Mouse (Mus musculus) spleen, postnatal 4 days (tissue): Measurements from ENCODE around the gene Speer4d.
"Not testable (repeated sequence)": the region's sequence is repeated elsewhere in the genome, so short reads cannot be mapped to it uniquely, and the experiment has no call there.

Experiments used
- DNase-seq, 2 experiments: peaks; one replicate each; pipeline ENCODE4 v3.0.0; 2022; ENCODE audit warnings: low spot score in 2 of 2

Speer4d gene

DNA sequence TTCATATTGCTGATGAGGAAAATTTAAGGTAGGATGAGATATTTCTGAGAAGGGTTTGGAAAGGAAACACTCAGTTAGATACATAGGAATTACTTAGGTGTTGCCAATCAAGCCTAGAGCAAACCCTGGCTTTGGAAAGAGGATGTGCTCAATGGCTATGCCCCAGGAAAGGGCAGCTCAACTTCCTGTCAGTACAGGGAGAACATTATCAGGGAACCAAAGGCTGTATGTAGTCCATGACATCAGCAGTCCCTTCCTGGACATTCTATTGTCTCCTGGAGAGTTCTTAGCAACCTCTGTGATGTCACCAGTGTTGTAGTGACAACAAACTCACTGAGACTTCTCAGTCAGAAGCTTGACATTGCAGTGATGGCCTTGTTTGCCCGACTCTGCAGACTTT is at the start of gene Speer4d:
Gene Speer4d (plus strand): TSS at position 301 of the 400 bp plus-strand sequence.
- DNase-seq: not testable (repeated sequence)

DNA sequence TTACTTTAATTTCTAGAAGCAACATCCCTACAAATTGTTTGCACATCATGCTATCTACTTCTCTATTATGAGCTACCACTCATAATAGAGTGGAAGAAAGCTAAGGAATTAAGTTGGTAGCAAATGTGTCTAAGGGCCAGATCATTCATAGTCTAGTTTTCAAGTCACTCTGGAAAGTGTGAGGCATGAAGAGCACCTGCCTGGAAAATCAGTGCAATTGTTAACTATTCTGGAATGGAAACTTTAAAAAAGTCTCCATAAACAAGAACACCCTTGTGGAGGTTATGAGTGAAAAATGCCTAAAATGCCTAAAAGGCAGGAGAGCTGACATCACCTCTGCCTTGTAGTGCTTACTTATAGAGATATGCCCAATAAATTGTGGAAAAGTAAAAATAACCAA is 45.1 kb upstream of the Speer4d start:
- DNase-seq: not testable (repeated sequence)

DNA sequence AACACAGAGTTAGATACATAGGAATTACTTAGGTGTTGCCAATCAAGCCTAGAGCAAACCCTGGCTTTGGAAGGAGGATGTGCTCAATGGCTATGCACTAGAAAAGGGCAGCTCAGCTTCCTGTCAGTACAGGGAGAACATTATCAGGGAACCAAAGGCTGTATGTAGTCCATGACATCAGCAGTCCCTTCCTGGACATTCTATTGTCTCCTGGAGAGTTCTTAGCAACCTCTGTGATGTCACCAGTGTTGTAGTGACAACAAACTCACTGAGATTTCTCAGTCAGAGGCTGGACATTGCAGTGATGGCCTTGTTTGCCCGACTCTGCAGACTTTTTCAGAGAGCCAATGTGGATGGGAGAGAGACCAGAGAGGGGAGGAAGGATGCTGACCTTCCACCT is 41.8 kb upstream of the Speer4d start, which contains the start of gene Gm21083:
Gene Gm21083 (plus strand): TSS at position 301 of the 400 bp plus-strand sequence.
- not testable (repeated sequence) for DNase-seq

DNA sequence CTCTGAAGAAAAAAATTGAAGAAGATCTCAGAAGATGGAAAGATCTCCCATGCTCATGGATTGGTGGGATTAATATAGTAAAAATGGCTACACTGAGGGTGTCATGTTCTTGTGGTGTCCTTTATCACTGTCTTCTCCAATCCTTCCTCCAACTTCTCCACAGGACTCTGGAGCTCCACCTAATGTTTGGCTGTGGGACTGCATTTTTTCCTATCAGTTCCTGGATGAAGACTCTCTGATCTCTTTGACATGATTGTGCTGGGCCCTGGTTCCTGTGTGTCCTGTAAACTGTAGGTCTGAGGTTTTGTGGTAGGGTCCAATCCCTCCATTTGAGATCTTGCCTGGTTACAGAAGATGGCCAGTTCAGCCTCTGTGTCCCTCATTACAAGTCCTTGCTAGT is 32.5 kb upstream of the Speer4d start:
- DNase-seq: not testable (repeated sequence)

DNA sequence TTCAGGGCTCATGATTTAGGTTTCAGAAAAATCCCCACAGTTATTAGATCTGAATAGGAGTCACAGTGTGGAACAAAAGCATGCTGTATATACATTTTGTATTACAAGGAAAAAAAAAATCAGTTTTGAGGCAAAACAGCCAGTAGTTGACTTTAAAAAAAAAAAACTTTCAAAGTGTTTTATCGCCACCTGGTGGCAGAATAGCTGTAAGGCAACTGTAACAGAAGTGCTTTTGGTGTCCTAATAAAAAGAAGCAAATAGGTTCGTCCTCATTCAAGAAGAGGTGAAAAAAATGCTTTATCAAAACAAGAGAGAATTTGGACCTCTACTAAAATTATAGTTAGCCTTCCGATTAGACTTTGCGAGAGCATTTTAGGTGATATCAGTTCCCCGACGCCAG is 30.6 kb upstream of the Speer4d start:
- DNase-seq: not testable (repeated sequence)

DNA sequence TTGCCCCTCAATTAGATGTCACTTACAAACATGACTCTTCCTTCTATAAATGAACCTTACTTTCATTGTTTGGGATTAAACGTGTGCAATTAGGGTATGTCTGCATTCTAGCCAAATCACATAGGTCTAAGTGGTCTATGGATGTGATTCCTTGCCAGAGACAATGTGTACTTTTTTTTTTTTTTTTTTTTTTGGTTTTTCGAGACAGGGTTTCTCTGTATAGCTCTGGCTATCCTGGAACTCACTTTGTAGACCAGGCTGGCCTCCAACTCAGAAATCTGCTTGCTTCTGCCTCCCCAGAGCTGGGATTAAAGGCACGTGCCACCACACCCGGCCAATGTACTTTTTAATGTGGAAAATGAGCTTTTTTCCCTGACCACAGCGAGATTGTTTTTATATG is 28.2 kb upstream of the Speer4d start:
- not testable (repeated sequence) for DNase-seq

DNA sequence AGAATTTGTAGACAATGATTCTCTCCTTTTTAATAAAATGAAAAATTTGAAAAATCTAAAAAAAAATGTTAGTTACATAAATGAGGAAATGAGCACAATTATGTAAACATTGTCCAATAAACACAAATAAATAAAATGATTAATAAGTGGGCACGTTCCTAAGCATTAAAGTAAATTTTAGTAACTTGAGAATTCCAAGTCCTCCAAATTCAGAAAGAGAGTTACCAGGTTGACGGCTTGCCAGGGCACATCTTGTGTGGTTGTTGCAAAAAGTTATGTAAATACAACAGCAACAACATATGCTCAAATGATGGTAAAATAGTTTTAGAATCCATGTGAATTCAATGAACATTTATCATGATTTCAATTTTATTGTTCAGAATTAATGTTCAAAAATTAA is 27.3 kb upstream of the Speer4d start:
- DNase-seq: not testable (repeated sequence)

DNA sequence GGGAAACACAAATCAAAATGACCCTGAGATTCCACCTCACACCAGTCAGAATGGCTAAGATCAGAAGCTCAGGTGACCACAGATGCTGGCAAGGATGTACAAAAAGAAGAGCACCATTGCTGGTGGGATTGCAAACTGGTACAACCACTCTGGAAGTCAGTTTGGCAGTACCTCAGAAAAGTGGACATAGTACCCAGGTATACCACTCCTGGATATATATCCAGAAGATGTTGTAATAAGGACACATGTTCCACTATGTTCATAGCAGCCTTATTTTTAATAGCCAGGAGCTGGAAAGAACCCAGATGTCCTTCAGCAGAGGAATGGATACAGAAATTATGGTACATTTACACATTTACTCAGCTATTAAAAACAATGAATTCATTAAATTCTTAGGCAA is 20.0 kb upstream of the Speer4d start:
- DNase-seq: not testable (repeated sequence)

DNA sequence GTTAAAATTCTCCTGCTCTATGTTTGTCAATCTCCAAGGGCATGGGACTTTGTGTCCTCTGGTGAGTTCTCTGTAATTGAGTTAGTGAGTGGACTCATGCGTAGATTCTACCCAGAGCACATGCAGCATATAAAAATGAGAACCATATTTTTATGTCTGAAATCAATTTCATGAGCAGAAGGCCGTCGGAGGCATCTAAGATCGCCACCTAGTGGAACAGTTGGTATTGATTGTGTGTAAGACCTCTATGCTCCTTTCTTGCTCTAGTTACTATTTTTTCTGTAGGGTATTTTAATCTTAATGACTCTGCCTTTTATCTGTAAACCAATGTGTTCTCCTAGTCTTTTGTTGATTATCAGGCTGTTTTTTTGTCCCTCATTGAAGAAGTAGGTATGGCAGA is 18.5 kb upstream of the Speer4d start:
- DNase-seq: not testable (repeated sequence)

DNA sequence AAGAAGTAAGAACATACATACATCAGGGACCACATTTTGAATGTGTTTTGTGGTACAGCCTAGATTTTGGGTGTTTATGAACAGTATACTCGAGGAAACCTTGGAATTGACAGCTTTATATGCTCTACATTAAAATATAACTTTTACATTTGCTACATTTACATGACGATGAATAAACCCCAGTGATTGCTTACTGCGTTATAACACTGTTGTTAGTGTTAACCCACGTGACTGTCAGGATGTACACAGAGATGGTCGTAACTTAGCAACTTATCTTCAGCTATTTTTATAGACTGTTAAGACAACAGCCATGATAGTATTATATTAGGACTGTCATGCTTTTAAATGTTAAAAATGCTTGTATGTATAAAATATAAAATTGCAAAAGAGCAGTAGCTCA is 17.4 kb upstream of the Speer4d start:
- not testable (repeated sequence) for DNase-seq

DNA sequence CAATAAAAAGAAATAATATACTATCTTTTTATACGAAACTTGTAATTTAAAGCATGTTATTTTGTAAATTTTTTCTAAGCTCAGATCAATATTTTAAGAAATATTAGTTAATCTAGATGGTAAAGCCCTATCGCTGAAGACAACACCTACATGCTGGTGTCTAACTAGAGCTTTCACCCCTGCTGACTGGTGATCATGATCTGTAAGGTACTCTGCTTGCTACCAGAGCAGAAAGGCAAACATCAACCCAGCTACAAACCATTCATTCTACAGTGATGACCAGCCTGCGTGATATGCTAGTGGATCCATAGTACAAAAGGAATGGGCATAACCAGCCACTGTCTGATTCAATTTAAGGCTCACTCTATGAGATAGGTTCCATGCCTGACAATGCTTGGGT is 16.9 kb upstream of the Speer4d start:
- DNase-seq: not testable (repeated sequence)

DNA sequence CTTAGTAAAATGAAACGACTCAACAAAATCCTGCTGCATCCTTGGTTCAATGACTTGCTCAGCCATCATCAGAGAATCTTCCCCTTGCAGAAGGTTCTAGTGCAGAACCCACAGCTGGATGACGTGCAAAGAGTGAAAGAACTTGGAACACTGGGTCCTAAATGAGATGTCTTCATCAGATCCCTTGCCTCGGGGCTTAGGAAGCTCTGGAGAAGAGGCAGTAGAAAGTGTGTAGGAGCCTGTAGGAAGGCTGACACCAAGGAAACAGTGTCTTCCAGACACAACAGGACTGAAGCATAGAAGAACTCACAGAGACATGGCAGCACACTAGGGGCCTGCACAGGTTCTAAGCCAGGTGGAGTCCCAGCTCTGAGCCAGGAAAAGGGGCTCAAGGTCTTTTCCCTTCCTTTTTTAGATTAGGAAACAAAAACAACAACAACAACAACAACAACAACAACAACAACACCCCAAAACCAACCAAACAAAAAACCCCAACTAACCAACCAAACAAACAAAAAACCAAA is 16.4 kb upstream of the Speer4d start:
- not testable (repeated sequence) for DNase-seq

DNA sequence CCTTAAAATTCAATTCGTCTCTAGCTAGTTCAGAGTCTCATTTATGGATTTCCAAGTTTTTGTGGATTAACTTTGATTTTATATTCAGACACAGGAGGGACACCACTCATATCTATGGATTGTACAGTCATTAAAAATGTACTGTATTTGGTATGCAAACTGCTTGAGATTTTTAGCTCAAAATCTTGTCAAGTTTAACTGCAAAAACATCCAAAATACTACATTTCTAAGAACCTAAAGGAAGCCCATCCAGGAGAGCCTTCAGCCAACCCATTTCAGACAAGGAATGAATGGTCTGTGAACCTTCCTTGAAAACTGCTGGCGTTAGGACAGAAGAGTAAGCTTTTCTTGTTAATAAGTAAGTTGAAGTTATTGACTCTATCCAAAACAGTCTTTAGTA is 15.9 kb upstream of the Speer4d start:
- DNase-seq: not testable (repeated sequence)

DNA sequence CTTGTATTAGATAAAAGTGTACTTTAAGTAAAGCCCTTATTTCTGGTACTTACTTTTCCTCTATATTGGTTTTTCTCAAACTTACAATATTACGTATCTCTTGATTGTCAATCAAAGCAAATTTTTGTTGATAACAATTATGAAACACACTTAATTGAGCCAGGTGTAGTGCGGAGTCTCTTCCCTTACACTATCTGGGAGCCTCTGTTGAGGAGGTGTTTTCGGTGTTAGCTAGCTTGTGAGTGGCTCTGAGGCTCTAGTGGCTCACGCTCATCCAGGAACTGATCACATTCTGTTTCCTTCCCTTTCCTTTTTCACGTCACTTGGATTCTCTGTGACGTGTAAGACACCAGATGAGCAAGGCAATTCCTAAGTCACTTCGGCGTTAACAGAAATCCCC is 15.3 kb upstream of the Speer4d start:
- not testable (repeated sequence) for DNase-seq

DNA sequence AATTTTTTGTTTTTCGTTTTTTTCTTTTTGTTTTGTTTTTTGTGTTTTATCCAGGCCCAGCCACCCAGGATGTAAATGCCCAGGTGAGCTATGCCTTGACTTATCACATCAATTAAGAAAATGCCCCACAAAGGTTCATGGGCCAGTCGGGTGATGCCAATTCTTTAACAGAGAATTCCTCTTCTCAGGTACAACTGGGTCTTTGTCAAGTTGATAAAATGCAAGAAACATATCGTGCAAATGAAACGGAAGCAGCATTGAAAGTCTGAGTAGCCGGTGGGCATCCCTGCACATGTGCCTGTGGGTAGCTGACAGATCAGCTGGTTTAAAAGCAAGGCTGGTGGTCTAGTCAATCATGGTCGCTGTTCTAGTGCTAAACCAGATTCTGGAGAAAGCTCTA is 12.2 kb upstream of the Speer4d start:
- DNase-seq: peak; percentile 21 to 71

DNA sequence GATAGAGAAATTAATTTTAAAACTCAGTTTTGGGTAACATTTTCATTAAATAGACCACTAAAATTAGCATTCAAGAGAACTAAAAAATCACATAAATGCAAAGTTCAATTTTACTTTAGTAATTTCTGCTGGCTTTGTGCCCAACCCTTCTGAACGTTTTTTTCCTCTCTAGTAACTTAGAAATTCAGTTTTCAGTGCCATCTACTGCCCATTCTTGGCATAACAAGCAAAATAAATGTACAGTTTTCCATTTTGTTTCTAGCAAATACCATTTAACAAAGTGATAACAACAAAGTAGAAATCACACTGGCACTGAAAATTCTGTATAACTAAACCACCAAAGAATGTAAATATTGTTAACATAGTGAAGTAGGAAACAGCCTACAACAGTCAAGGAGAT is 8.2 kb upstream of the Speer4d start:
- not testable (repeated sequence) for DNase-seq

DNA sequence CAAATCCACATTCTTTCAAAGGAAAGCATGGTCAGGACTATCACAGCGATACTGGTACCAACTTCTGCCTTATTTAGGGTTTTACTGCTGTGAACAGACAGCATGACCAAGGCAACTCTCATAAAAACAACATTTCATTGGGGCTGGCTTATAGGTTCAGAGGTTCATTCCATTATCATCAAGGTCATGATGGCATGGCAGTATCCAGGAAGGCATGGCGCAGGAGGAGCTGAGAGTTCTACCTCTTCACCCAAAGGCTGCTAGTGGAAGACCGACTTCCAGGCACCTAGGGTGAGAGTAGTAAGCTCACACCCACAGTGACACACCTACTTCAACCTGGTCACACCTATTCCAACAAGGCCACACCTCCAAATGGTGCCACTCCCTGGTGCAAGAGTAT is 2.7 kb upstream of the Speer4d start:
- not testable (repeated sequence) for DNase-seq

DNA sequence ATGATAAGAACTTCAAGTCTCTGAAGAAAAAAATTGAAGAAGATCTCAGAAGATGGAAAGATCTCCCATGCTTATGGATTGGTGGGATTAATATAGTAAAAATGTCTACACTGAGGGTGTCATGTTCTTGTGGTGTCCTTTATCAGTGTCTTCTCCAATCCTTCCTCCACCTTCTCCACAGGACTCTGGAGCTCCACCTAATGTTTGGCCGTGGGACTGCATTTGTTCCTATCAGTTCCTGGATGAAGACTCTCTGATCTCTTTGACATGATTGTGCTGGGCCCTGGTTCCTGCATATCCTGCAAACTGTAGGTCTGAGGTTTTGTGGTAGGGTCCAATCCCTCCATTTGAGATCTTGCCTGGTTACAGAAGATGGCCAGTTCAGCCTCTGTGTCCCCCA is 9.3 kb downstream of the Speer4d start:
- DNase-seq: not testable (repeated sequence)

DNA sequence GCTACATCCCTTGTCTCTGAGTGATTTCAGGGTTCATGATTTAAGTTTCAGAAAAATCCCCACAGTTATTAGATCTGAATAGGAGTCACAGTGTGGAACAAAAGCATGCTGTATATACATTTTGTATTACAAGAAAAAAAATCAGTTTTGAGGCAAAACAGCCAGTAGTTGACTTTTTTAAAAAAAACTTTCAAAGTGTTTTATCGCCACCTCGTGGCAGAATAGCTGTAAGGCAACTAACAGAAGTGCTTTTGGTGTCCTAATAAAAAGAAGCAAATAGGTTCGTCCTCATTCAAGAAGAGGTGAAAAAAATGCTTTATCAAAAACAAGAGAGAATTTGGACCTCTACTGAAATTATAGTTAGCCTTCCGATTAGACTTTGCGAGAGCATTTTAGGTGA is 11.2 kb downstream of the Speer4d start:
- not testable (repeated sequence) for DNase-seq

DNA sequence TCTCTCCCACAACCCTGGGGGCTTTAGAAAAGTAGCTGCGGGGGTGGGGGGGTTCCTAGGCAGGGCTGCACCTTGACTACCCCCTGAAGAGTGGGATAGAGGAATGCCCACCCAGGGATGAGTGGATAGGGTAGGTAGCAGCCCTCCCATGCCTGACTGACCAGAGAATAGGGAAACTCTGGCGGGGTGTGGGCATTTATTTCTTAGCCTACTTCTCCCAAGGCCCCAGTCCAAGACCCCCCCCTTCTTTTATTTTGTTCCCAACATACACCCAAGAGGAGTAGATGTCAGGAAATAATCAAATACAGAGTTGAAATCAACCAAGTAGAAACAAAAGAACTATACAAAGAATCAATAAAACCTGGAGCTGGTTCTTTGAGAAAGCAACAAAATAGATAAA is 18.8 kb downstream of the Speer4d start:
- DNase-seq: peak in 1 of 2 experiments; percentile 53

DNA sequence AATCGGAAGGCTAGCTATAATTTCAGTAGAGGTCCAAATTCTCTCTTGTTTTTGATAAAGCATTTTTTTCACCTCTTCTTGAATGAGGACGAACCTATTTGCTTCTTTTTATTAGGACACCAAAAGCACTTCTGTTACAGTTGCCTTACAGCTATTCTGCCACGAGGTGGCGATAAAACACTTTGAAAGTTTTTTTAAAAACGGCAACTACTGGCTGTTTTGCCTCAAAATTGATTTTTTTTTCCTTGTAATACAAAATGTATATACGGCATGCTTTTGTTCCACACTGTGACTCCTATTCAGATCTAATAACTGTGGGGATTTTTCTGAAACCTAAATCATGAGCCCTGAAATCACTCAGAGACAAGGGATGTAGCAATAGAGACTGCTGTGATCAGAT is 26.8 kb downstream of the Speer4d start:
- not testable (repeated sequence) for DNase-seq

DNA sequence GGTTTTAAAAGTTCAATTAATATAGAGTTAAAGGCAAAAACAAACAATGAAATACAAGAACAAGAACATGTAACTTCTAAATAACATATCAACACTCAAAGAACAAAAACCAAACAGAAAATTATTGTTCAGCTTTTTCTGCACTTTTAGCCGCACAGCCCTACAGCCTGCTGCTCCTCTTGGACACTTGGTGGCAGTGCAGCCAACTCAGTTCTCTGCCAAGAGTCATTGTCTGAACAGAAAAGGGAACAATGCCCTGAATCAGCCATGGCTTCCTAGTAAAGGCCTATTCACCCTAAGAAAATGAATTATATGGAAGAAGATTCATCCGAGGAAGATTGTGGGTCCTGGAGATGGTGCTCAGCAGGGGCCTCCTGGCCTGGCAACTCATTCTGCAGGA is 33.5 kb downstream of the Speer4d start:
- not testable (repeated sequence) for DNase-seq

DNA sequence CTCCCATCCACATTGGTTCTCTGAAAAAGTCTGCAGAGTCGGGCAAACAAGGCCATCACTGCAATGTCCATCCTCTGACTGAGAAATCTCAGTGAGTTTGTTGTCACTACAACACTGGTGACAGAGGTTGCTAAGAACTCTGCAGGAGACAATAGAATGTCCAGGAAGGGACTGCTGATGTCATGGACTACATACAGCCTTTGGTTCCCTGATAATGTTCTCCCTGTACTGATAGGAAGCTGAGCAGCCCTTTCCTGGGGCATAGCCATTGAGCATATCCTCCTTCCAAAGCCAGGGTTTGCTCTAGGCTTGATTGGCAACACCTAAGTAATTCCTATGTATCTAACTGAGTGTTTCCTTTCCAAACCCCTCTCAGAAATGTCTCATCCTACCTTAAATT is 38.1 kb downstream of the Speer4d start, which contains the start of gene 4930572O03Rik:
Gene 4930572O03Rik (minus strand): TSS at position 101 of the 400 bp plus-strand sequence.
- not testable (repeated sequence) for DNase-seq

DNA sequence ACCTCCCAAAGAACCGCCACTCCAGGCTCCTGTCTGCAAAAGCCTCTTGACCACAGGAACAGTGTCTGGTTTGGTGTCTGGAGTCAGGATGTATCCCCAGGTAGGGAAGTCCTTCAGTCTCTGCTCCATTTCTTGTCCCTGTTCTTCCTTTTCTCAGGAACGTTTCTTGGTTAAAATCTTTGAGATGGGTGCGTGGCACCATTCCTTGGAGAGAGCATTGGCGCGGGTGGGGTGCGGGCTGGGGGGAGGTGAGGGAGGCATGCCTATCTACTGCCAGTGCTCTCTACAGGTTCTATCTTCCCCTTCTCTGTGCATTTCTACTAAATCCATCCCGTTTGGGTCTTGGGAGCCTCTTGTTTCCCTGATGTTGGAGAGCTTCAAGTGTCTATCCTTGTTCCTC is 45.0 kb downstream of the Speer4d start:
- DNase-seq: peak in 1 of 2 experiments; percentile 58
